Mouse (Mus musculus) intestine, embryonic 15.5 days (tissue): ENCODE data around the gene Mlycd. TPM values are rescaled to one million over a fixed set of nuclear protein-coding genes. Genes with fewer than 3 reads are reported as not detected.
A peak's percentile ranks its signal among the peaks of the same experiment; 100 is the strongest.

Source experiments
- ATAC-seq: fragments of 200-750 bp; cut with Nextera tagmentation; 2 replicates; pipeline ENCODE4 v1.8.0; 2017; ENCODE audit warnings: moderate TSS enrichment, moderate library complexity
- H3K27ac ChIP-seq: fragments of 300-500 bp; sonication (generic); 2 replicates; pipeline ENCODE4 v1.5.1; 2015; ENCODE audit warnings: mild to moderate bottlenecking, inconsistent platforms
- H3K27me3 ChIP-seq: fragments of 300-500 bp; sonication (generic); replicated peaks from 2 replicates; pipeline ENCODE4 v1.6.1; 2015; ENCODE audit warnings: inconsistent platforms
- H3K36me3 ChIP-seq: fragments of 300-500 bp; sonication (generic); 2 replicates; pipeline ENCODE4 v1.6.1; 2015; ENCODE audit warnings: inconsistent platforms
- H3K4me1 ChIP-seq: fragments of 300-500 bp; sonication (generic); replicated peaks from 2 replicates; pipeline ENCODE4 v1.6.1; 2015; ENCODE audit warnings: inconsistent platforms
- H3K4me2 ChIP-seq: fragments of 300-500 bp; sonication (generic); replicated peaks from 2 replicates; pipeline ENCODE4 v1.6.1; 2015; ENCODE audit warnings: mild to moderate bottlenecking, inconsistent platforms
- H3K4me3 ChIP-seq: fragments of 300-500 bp; sonication (generic); replicated peaks from 2 replicates; pipeline ENCODE4 v1.5.1; 2015; ENCODE audit warnings: inconsistent platforms
- H3K9ac ChIP-seq: fragments of 300-500 bp; sonication (generic); 2 replicates; pipeline ENCODE4 v1.6.1; 2015; ENCODE audit warnings: inconsistent platforms
- H3K9me3 ChIP-seq: fragments of 300-500 bp; sonication (generic); 2 replicates; pipeline ENCODE4 v1.6.1; 2016; ENCODE audit warnings: inconsistent platforms
- WGBS: fragments of 180-500 bp; shearing (Covaris S2); methylation state at CpG from one replicate; pipeline ENCODE4 v1.1.7; 2015; 5-methylcytosine and 5-hydroxymethylcytosine counted together
- polyA plus RNA-seq: library from polyadenylated mRNA; unstranded; fragments of >200 nt; fragmentation: Nextera tagmentation; extraction: Ambion mirVana; gene quantifications from 2 replicates; pipeline ENCODE4 v1.2.1, GENCODE M21; 2015

Gene Mlycd
- polyA plus RNA-seq, 1 experiment from 2014 or later, result 19.2 TPM

DNA sequence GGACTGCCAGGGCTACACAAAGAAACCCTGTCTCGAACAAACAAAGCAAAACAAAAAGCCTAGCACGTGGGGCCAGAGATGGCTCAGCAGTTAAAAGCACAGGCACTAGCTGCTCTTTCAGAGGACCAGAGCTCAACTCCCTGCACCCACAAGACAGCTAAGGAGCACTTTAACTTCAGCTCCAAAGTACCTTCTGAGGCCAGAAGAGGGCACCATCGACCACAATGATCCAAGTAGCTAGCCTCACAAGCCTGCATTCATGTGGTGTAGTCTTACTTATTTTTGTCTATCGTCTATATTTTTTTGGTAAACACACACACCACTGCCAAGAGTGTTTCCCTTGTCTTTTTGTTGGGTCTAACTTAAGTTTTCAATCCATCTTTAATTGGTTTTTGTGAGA is 14.1 kb upstream of the Mlycd start:
- 43% methylated on average over 4 of the region's 4 CpGs for WGBS
- H3K4me3 ChIP-seq, result no peak overlapping the region
- H3K36me3 ChIP-seq, result no peaks in the 10 kb centered on the region
- no peak overlapping the region for H3K4me2 ChIP-seq
- no peak overlapping the region for H3K9ac ChIP-seq
- no peak overlapping the region for H3K27ac ChIP-seq
- H3K27me3 ChIP-seq, result no peaks in the 10 kb centered on the region
- H3K9me3 ChIP-seq, result no peaks in the 10 kb centered on the region
- no peak for ATAC-seq
- no peaks in the 10 kb centered on the region for H3K4me1 ChIP-seq

DNA sequence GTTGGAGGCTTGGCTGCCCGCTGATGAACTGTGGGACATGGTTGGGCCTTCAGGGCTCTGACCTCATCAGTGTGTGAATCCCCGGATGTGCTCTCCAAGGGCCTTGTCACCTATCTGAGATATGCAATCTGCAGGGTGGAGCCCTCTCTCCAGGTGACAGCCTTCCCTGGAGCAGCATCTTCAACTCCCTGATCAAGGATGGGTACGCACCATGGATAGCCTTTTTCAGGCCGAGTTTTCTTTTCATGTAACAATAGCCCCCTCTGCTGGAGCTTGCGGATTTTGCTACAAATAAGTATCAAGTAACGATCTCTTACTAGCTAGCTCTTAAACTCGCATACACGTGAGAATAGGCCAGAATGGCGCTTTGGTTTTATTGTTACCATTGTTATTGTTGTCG is 10.2 kb upstream of the Mlycd start:
- H3K36me3 ChIP-seq, result no peaks in the 10 kb centered on the region
- H3K27me3 ChIP-seq, result no peaks in the 10 kb centered on the region
- H3K4me3 ChIP-seq, result no peak overlapping the region
- 21% methylated on average over 10 of the region's 10 CpGs for WGBS
- H3K4me2 ChIP-seq, result no peak overlapping the region
- H3K9me3 ChIP-seq, result no peaks in the 10 kb centered on the region
- no peak overlapping the region for H3K27ac ChIP-seq
- H3K9ac ChIP-seq, result no peak overlapping the region
- 0 out of 2 replicates have a peak, but pooled peaks have one; percentile 25 for ATAC-seq
- H3K4me1 ChIP-seq, result no peaks in the 10 kb centered on the region

GRCm38 (mm10) chr8:119385854-119386253 is 8.8 kb upstream of the Mlycd start:
- H3K4me1 ChIP-seq, result no peaks in the 10 kb centered on the region

DNA sequence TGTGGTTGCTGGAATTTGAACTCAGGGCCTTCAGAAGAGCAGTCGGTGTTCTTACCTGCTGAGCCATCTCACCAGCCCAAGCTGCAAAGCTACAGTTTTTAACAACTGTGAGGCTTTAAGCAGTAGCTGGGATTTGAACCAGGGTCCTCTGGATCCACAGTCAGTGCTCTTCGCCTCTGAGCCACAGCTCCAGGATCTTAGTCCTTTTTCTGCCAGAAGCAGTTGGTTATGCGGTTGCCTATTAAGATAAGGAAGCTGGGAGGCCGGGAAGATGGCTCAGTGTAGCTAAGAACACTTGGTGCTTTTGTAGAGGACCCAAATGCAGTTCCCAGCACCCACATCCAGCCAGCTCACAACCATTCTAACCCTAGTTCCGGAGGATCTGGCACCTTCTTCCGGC is 7.7 kb upstream of the Mlycd start:
- Histone ChIP-seq H3K9ac (no peak overlapping the region), H3K4me2 (no peak overlapping the region)

More at GRCm38 (mm10) chr8:119385854-119386253, 8.8 kb upstream of the Mlycd start:
- Histone ChIP-seq H3K27me3 (no peaks in the 10 kb centered on the region), H3K4me2 (no peak overlapping the region), H3K36me3 (no peaks in the 10 kb centered on the region), H3K27ac (no peak overlapping the region), H3K9ac (no peak overlapping the region), H3K9me3 (no peaks in the 10 kb centered on the region), H3K4me3 (no peak overlapping the region)
- no peak for ATAC-seq
- 73% methylated on average over 6 of the region's 6 CpGs for WGBS

GRCm38 (mm10) chr8:119394097-119394496 is 581 bp upstream of the Mlycd start:
- H3K4me1 ChIP-seq, result peaks cover 11% of the 10 kb centered on the region; the same call in 1 of the 2 replicates
- peak; percentile 16; the same call in 1 of the 2 replicates for ATAC-seq
- H3K27me3 ChIP-seq, result no peaks in the 10 kb centered on the region
- H3K4me3 ChIP-seq, result peak overlapping the region; percentile 86
- WGBS, result 73% methylated on average over 9 of the region's 9 CpGs
- H3K27ac ChIP-seq, result 0 out of 2 replicates have a peak overlapping the region, but pooled peaks have one; percentile 48
- peak overlapping the region; percentile 91 for H3K9ac ChIP-seq
- peak overlapping the region; percentile 96 for H3K4me2 ChIP-seq
- H3K36me3 ChIP-seq, result no peaks in the 10 kb centered on the region
- no peaks in the 10 kb centered on the region for H3K9me3 ChIP-seq

More for the DNA sequence above, 7.7 kb upstream of the Mlycd start:
- Histone ChIP-seq H3K27me3 (no peaks in the 10 kb centered on the region), H3K4me1 (no peaks in the 10 kb centered on the region), H3K27ac (no peak overlapping the region), H3K9me3 (no peaks in the 10 kb centered on the region), H3K36me3 (no peaks in the 10 kb centered on the region), H3K4me3 (no peak overlapping the region)
- ATAC-seq, result no peak
- 79% methylated on average over 6 of the region's 6 CpGs for WGBS

- Histone ChIP-seq H3K36me3 (no peaks in the 10 kb centered on the region), H3K9me3 (no peaks in the 10 kb centered on the region), H3K9ac (peak overlapping the region; percentile 91), H3K27me3 (no peaks in the 10 kb centered on the region), H3K27ac (peak overlapping the region; percentile 87), H3K4me3 (peak overlapping the region; percentile 86), H3K4me1 (peaks cover 11% of the 10 kb centered on the region; the same call in 1 of the 2 replicates), H3K4me2 (peak overlapping the region; percentile 96)
- WGBS, result 5% methylated on average over 83 of the region's 83 CpGs
- ATAC-seq, result peak; percentile 66
Observed at GRCm38 (mm10) chr8:119395072-119395950, 633 bp downstream of the Mlycd start.

DNA sequence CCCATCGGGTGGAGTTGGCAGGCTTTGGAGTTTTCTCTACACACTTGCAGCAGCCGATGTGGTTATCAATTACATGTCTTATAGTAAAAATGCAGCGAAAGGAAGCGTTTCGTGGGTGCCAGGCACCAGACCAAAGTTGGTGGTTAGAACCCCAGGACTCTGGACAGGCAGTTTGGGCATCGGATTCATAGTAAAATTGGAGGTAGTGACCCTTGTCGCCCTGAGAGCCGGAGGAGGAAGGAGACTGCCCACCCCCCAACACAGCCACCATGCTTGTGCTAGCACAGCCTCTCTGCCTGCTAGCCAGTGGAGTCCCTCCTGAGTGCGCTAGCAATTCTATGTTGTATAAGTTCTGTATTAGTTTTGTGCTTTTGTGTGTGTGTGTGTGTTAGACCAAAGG is 3.9 kb downstream of the Mlycd start:
- no peak for ATAC-seq
- H3K9me3 ChIP-seq, result no peaks in the 10 kb centered on the region
- H3K4me1 ChIP-seq, result peaks cover 15% of the 10 kb centered on the region; the same call in 1 of the 2 replicates
- no peak overlapping the region for H3K4me3 ChIP-seq
- WGBS, result 84% methylated on average over 9 of the region's 9 CpGs
- H3K27me3 ChIP-seq, result no peaks in the 10 kb centered on the region
- no peak overlapping the region for H3K4me2 ChIP-seq
- H3K9ac ChIP-seq, result no peak overlapping the region
- H3K36me3 ChIP-seq, result no peaks in the 10 kb centered on the region
- no peak overlapping the region for H3K27ac ChIP-seq

DNA sequence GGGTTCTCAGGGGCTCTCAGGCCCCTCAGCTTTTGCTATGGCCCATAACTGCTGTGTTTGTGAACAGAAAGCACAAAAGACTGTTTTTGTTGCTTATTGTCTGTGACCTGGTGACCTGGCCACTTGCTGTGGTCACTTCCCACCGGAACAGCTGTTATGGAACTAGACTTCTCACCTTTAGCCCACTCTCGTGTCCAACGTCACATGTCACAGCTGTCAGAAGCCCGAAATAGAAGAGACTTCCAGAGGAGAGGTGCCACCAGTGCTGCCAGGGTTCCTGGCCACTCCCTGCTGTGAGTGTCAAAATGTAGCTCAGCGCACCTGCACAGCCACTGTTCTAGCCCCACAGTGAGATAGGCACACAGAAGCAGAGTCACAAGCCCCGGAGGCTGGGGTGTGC is 4.6 kb downstream of the Mlycd start:
- H3K9me3 ChIP-seq, result no peaks in the 10 kb centered on the region
- ATAC-seq, result no peak
- no peak overlapping the region for H3K9ac ChIP-seq
- 82% methylated on average over 6 of the region's 6 CpGs for WGBS
- H3K27me3 ChIP-seq, result no peaks in the 10 kb centered on the region
- no peak overlapping the region for H3K27ac ChIP-seq
- no peak overlapping the region for H3K4me3 ChIP-seq
- H3K4me1 ChIP-seq, result peaks cover 14% of the 10 kb centered on the region; the same call in 1 of the 2 replicates
- H3K4me2 ChIP-seq, result no peak overlapping the region
- no peaks in the 10 kb centered on the region for H3K36me3 ChIP-seq

- Histone ChIP-seq H3K4me3 (no peak overlapping the region), H3K4me1 (peaks cover 11% of the 10 kb centered on the region; the same call in 1 of the 2 replicates), H3K9me3 (no peaks in the 10 kb centered on the region), H3K27me3 (no peaks in the 10 kb centered on the region), H3K9ac (no peak overlapping the region), H3K4me2 (peak overlapping the region; percentile 31; the same call in 1 of the 2 replicates), H3K27ac (peak overlapping the region; percentile 33; the same call in 1 of the 2 replicates), H3K36me3 (no peaks in the 10 kb centered on the region)
- peak; percentile 80 for ATAC-seq
- 61% methylated on average over 9 of the region's 9 CpGs for WGBS
Observed at GRCm38 (mm10) chr8:119400122-119400671, 5.5 kb downstream of the Mlycd start.

GRCm38 (mm10) chr8:119400904-119401303 is 6.2 kb downstream of the Mlycd start:
- peak; percentile 44 for ATAC-seq
- no peaks in the 10 kb centered on the region for H3K9me3 ChIP-seq
- no peak overlapping the region for H3K4me3 ChIP-seq
- no peaks in the 10 kb centered on the region for H3K27me3 ChIP-seq
- H3K27ac ChIP-seq, result no peak overlapping the region
- H3K9ac ChIP-seq, result no peak overlapping the region
- no peak overlapping the region for H3K4me2 ChIP-seq
- WGBS, result 78% methylated on average over 3 of the region's 3 CpGs
- 0 out of 2 replicates have a peak, but pooled peaks cover 5% of the 10 kb centered on the region for H3K4me1 ChIP-seq
- H3K36me3 ChIP-seq, result no peaks in the 10 kb centered on the region

DNA sequence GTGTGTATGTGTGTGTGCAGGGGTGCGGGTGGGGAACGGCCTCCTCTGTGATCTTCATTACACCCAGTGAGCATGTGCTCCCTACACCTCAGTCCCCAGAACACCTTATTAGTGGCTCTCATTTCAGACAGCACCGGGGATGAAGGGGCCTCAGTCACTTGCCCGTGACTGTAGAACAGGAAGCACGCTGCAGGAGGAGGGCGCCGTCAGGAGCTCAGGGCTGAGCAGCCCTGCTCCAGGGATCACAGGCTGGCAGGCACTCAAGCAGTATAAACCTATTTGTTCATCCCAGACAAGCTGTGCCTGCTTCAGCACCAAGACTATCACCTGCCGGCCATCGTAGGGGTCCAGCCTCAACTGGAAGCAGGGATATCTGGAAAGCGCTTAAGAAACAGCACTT is 9.2 kb downstream of the Mlycd start:
- Histone ChIP-seq H3K9ac (no peak overlapping the region), H3K4me2 (no peak overlapping the region), H3K4me3 (no peak overlapping the region), H3K27ac (no peak overlapping the region), H3K36me3 (peaks cover 9% of the 10 kb centered on the region; the same call in 1 of the 2 replicates), H3K4me1 (0 out of 2 replicates have a peak, but pooled peaks cover 4% of the 10 kb centered on the region), H3K27me3 (no peaks in the 10 kb centered on the region), H3K9me3 (no peaks in the 10 kb centered on the region)
- WGBS, result 78% methylated on average over 10 of the region's 10 CpGs
- ATAC-seq, result no peak

GRCm38 (mm10) chr8:119404648-119405047 is 10.0 kb downstream of the Mlycd start:
- peaks cover 13% of the 10 kb centered on the region; the same call in 1 of the 2 replicates for H3K36me3 ChIP-seq
- ATAC-seq, result no peak
- 92% methylated on average over 5 of the region's 5 CpGs for WGBS
- H3K27ac ChIP-seq, result no peak overlapping the region
- no peaks in the 10 kb centered on the region for H3K9me3 ChIP-seq
- H3K4me3 ChIP-seq, result no peak overlapping the region
- no peak overlapping the region for H3K9ac ChIP-seq
- H3K27me3 ChIP-seq, result no peaks in the 10 kb centered on the region
- no peak overlapping the region for H3K4me2 ChIP-seq
- 0 out of 2 replicates have a peak, but pooled peaks cover 4% of the 10 kb centered on the region for H3K4me1 ChIP-seq
